Mouse (Mus musculus): ENCODE measurements around the gene Etd.
"Not testable (repeated sequence)": the region's sequence is repeated elsewhere in the genome, so short reads cannot be mapped to it uniquely, and the experiment has no call there.

The Etd gene

GRCm38 (mm10) chrX:53434618-53435017, at the start of gene Etd:
Gene Etd (plus strand): TSS chrX:53434918.
- DNase-seq = no peak

GRCm38 (mm10) chrX:53386362-53386761, 48.4 kb upstream of the Etd start:
- no peak for DNase-seq

GRCm38 (mm10) chrX:53432888-53433287, 1.8 kb upstream of the Etd start:
- no peak for DNase-seq

- DNase-seq = no peak
Observed at GRCm38 (mm10) chrX:53459573-53459972, 24.9 kb downstream of the Etd start.

- DNase-seq = not testable (repeated sequence)
Observed at GRCm38 (mm10) chrX:53464194-53464593, 29.5 kb downstream of the Etd start.
